ENCODE assay signal across 8 mouse cellular contexts in the genomic region with DNA sequence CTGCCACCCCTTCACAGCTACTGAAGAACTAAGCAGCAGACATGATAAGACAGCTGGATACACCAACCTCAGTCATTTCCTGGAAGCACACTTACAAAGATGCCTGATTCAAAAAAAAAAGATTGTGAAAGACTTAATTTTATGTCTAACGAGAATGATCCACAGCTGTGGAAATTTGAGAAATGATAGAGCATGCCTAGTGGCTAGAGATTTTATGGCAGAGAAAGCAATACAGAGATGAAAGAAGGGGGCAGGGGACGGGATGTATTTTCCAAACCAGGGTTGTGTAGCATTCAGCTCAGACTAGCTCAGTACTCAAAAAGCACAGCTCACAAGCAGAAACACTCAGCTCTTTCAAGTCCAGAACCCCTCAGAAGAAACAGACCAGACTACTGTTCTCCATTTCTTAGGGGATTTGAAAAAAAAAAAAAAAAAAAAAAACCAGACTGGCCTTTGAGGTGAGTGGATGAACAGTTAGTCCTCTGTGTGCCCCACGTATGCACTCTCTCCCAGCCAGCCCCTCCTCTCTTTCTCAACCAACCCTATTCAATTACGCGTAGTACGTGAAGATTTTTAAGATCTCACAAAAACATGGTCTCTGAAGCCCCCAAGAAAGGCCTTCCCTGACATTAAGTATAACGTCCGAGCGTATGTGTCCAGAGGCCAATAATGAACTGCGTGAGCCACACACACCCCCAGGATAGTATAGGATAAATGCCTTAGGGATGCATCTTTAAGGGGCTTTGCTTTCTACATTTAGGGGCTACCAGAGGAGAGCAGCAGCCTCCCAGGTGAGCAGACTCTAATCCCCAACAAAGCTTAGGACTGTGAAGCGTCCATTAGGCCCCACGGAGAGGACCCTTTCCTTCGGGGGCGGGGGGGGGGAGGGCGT. TPM values are rescaled to one million over a fixed set of nuclear protein-coding genes. Genes with fewer than 3 reads are reported as not detected.
A peak's percentile ranks its signal among the peaks of the same experiment; 100 is the strongest.
DNase-seq lines count a peak whose midpoint lies in the region; ATAC-seq and TF ChIP-seq lines count a peak whose summit lies in the region.

No protein-coding gene starts in this region.

- H3K9ac ChIP-seq in embryonic facial prominence, embryonic 12.5 days = peak overlapping the region; percentile 81
- peak overlapping the region; percentile 73 for H3K9ac ChIP-seq in hindbrain, postnatal 0 days (replicated peaks; ENCODE audit: low read length)
- peak overlapping the region; percentile 86 for H3K9ac ChIP-seq in midbrain, embryonic 13.5 days (replicated peaks)

- H3K36me3 ChIP-seq in embryonic facial prominence, embryonic 12.5 days = peaks cover 3% of the 10 kb centered on the region; the same call in 1 of the 2 replicates
- no peaks in the 10 kb centered on the region for H3K36me3 ChIP-seq in hindbrain, postnatal 0 days (ENCODE audit: insufficient read depth, low read length)
- 0 out of 2 replicates have a peak, but pooled peaks cover 3% of the 10 kb centered on the region for H3K36me3 ChIP-seq in midbrain, embryonic 13.5 days

- peak; percentile 20 for DNase-seq in layer of hippocampus, adult 9-10 months (ENCODE audit: low spot score)
- no peak for DNase-seq in layer of hippocampus, postnatal 25 days (ENCODE audit: extremely low spot score in 1 of 2, low spot score in 1 of 2)
- DNase-seq in MN1 (ENCODE audit: low spot score) = peak; percentile 35
- DNase-seq in hindbrain, postnatal 0 days (ENCODE audit: low spot score) = peak; percentile 50
- DNase-seq in urinary bladder, postnatal 4 days (ENCODE audit: low spot score in 2 of 2) = no peak

- no peak for ATAC-seq in embryonic facial prominence, embryonic 12.5 days (ENCODE audit: insufficient number of reproducible peaks, insufficient read depth, low FRiP score, low TSS enrichment)
- peak; percentile 19; the same call in 1 of the 2 replicates for ATAC-seq in hindbrain, postnatal 0 days
- peak; percentile 19 for ATAC-seq in midbrain, embryonic 13.5 days
- no peak for ATAC-seq in megakaryocyte-erythroid progenitor cell, adult 5-6 weeks (replicated peaks; ENCODE audit: low FRiP score, low TSS enrichment, poor library complexity, severe bottlenecking)

- peak overlapping the region; percentile 79 for H3K4me3 ChIP-seq in embryonic facial prominence, embryonic 12.5 days
- H3K4me3 ChIP-seq in hindbrain, postnatal 0 days (ENCODE audit: low read length) = peak overlapping the region; percentile 89
- H3K4me3 ChIP-seq in midbrain, embryonic 13.5 days (replicated peaks) = peak overlapping the region; percentile 79

- H3K9me3 ChIP-seq in embryonic facial prominence, embryonic 12.5 days = no peaks in the 10 kb centered on the region
- H3K9me3 ChIP-seq in hindbrain, postnatal 0 days (ENCODE audit: low read length) = no peaks in the 10 kb centered on the region
- no peaks in the 10 kb centered on the region for H3K9me3 ChIP-seq in midbrain, embryonic 13.5 days

- no peaks in the 10 kb centered on the region for H3K27me3 ChIP-seq in embryonic facial prominence, embryonic 12.5 days
- H3K27me3 ChIP-seq in hindbrain, postnatal 0 days (ENCODE audit: insufficient read depth, low read length) = no peaks in the 10 kb centered on the region
- H3K27me3 ChIP-seq in midbrain, embryonic 13.5 days = no peaks in the 10 kb centered on the region; the same call in 1 of the 2 replicates

- H3K4me1 ChIP-seq in embryonic facial prominence, embryonic 12.5 days = peaks cover 20% of the 10 kb centered on the region
- no peaks in the 10 kb centered on the region for H3K4me1 ChIP-seq in hindbrain, postnatal 0 days (ENCODE audit: insufficient read depth, low read length)
- H3K4me1 ChIP-seq in midbrain, embryonic 13.5 days (replicated peaks) = peaks cover 29% of the 10 kb centered on the region

- TF ChIP-seq CTCF in hindbrain, postnatal 0 days (IDR thresholded peaks at IDR 0.05; ENCODE audit: low read depth) = peak; percentile 18; the same call in 1 of the 2 replicates

- H3K27ac ChIP-seq in embryonic facial prominence, embryonic 12.5 days = peak overlapping the region; percentile 87
- H3K27ac ChIP-seq in hindbrain, postnatal 0 days = peak overlapping the region; percentile 86
- H3K27ac ChIP-seq in midbrain, embryonic 13.5 days = peak overlapping the region; percentile 81

- peak overlapping the region; percentile 73 for H3K4me2 ChIP-seq in embryonic facial prominence, embryonic 12.5 days (replicated peaks)
- peak overlapping the region; percentile 90 for H3K4me2 ChIP-seq in hindbrain, postnatal 0 days (ENCODE audit: low read depth, low read length)
- H3K4me2 ChIP-seq in midbrain, embryonic 13.5 days (replicated peaks) = peak overlapping the region; percentile 76

- WGBS in embryonic facial prominence, embryonic 12.5 days = 2% methylated on average over 15 of the region's 15 CpGs
- WGBS in hindbrain, postnatal 0 days = 3% methylated on average over 15 of the region's 15 CpGs
- WGBS in midbrain, embryonic 13.5 days = 4% methylated on average over 15 of the region's 15 CpGs

RNA-seq across cellular contexts. Expression of gene Ugdh, which starts 1.0 kb away (rescaled TPM):
- 10 to 100 TPM; 27.8 to 29.1 TPM for total RNA-seq in layer of hippocampus, postnatal 25 days (2021)
- 146 and 147 TPM in 2 replicates for polyA plus RNA-seq in embryonic facial prominence, embryonic 12.5 days (2016; fragmentation: Nextera tagmentation; extraction: Ambion mirVana)
- total RNA-seq in hindbrain, postnatal 0 days (2014; rRNA removed) = 15.0 and 18.8 TPM in 2 replicates
- polyA plus RNA-seq in hindbrain, postnatal 0 days (2015; fragmentation: Nextera tagmentation; extraction: Ambion mirVana) = 30.7 and 32.1 TPM in 2 replicates
- 50.4 and 52.0 TPM in 2 replicates for polyA plus RNA-seq in midbrain, embryonic 13.5 days (2015; fragmentation: Nextera tagmentation; extraction: Ambion mirVana)
- 12.1 and 14.1 TPM in 2 replicates for total RNA-seq in megakaryocyte-erythroid progenitor cell, adult 5-6 weeks (2014; fragmentation: Nextera tagmentation)
- 19.4 and 51.7 TPM in 2 replicates for total RNA-seq in megakaryocyte-erythroid progenitor cell, adult 5-6 weeks (2017)

RNA-seq across cellular contexts. Expression of gene Lias, which starts 43.4 kb away (rescaled TPM):
- total RNA-seq in layer of hippocampus, postnatal 25 days (2021) = 10 to 100 TPM; 27.7 to 34.2 TPM
- 62.3 and 66.6 TPM in 2 replicates for polyA plus RNA-seq in embryonic facial prominence, embryonic 12.5 days (2016; fragmentation: Nextera tagmentation; extraction: Ambion mirVana)
- total RNA-seq in hindbrain, postnatal 0 days (2014; rRNA removed) = 19.4 and 23.4 TPM in 2 replicates
- polyA plus RNA-seq in hindbrain, postnatal 0 days (2015; fragmentation: Nextera tagmentation; extraction: Ambion mirVana) = 65.5 and 66.8 TPM in 2 replicates
- polyA plus RNA-seq in midbrain, embryonic 13.5 days (2015; fragmentation: Nextera tagmentation; extraction: Ambion mirVana) = 59.4 and 70.3 TPM in 2 replicates
- total RNA-seq in megakaryocyte-erythroid progenitor cell, adult 5-6 weeks (2014; fragmentation: Nextera tagmentation) = 50.8 and 71.9 TPM in 2 replicates
- 56.3 and 62.0 TPM in 2 replicates for total RNA-seq in megakaryocyte-erythroid progenitor cell, adult 5-6 weeks (2017)

RNA-seq across cellular contexts. Expression of gene Rpl9, which starts 43.5 kb away (rescaled TPM):
- total RNA-seq in layer of hippocampus, postnatal 25 days (2021) = 100 to 1,000 TPM; 604 to 704 TPM
- 958 and 993 TPM in 2 replicates for polyA plus RNA-seq in embryonic facial prominence, embryonic 12.5 days (2016; fragmentation: Nextera tagmentation; extraction: Ambion mirVana)
- total RNA-seq in hindbrain, postnatal 0 days (2014; rRNA removed) = 890 and 1,017 TPM in 2 replicates
- polyA plus RNA-seq in hindbrain, postnatal 0 days (2015; fragmentation: Nextera tagmentation; extraction: Ambion mirVana) = 640 and 652 TPM in 2 replicates
- 684 and 687 TPM in 2 replicates for polyA plus RNA-seq in midbrain, embryonic 13.5 days (2015; fragmentation: Nextera tagmentation; extraction: Ambion mirVana)
- total RNA-seq in megakaryocyte-erythroid progenitor cell, adult 5-6 weeks (2014; fragmentation: Nextera tagmentation) = 3,188 and 3,587 TPM in 2 replicates
- total RNA-seq in megakaryocyte-erythroid progenitor cell, adult 5-6 weeks (2017) = 2,324 and 2,626 TPM in 2 replicates

RNA-seq across cellular contexts. Expression of gene Gm43552, which starts 57.9 kb away (rescaled TPM):
- total RNA-seq in layer of hippocampus, postnatal 25 days (2021) = 1 to 10 TPM in 1 of 2 experiments, not detected in 1; 1.8 TPM
- polyA plus RNA-seq in embryonic facial prominence, embryonic 12.5 days (2016; fragmentation: Nextera tagmentation; extraction: Ambion mirVana) = not detected in 2 replicates
- not detected in 2 replicates for total RNA-seq in hindbrain, postnatal 0 days (2014; rRNA removed)
- polyA plus RNA-seq in hindbrain, postnatal 0 days (2015; fragmentation: Nextera tagmentation; extraction: Ambion mirVana) = not detected in 2 replicates
- polyA plus RNA-seq in midbrain, embryonic 13.5 days (2015; fragmentation: Nextera tagmentation; extraction: Ambion mirVana) = not detected in 2 replicates
- total RNA-seq in megakaryocyte-erythroid progenitor cell, adult 5-6 weeks (2014; fragmentation: Nextera tagmentation) = not detected in 2 replicates
- total RNA-seq in megakaryocyte-erythroid progenitor cell, adult 5-6 weeks (2017) = not detected in 2 replicates

Comparison
In these comparisons a context has a peak if more than half of its experiments do, and no peak if none do; other contexts are left out.
1. DNase-seq: peak in layer of hippocampus, adult 9-10 months (single experiment), MN1 (single experiment) and hindbrain, postnatal 0 days (single experiment); none in layer of hippocampus, postnatal 25 days (0 of 2) and urinary bladder, postnatal 4 days (0 of 2).
2. ATAC-seq: peak in hindbrain, postnatal 0 days (single experiment) and midbrain, embryonic 13.5 days (single experiment); none in embryonic facial prominence, embryonic 12.5 days (single experiment) and megakaryocyte-erythroid progenitor cell, adult 5-6 weeks (single experiment).
3. Peak in every context shown above with its lines, with median percentiles within 50 percentile points of each other: H3K27ac ChIP-seq, H3K4me2 ChIP-seq, H3K4me3 ChIP-seq and H3K9ac ChIP-seq.